Mouse (Mus musculus): ENCODE measurements at regions not wholly inside any gene's neighbourhood (a gene's known extent, or its start where the extent isn't known, plus 50 kb on each side); places are given as distances from the start of the nearest gene placed in this dataset.
"Not testable (repeated sequence)": the region's sequence is repeated elsewhere in the genome, so short reads cannot be mapped to it uniquely, and the experiment has no call there.

- Histone ChIP-seq H3K9ac (ENCODE audit: low read depth, low read length) (no peak overlapping the region), H3K27ac (ENCODE audit: low read depth, low read length) (0 out of 2 replicates have a peak overlapping the region, but pooled peaks have one; percentile 12)
- 19% methylated on average over 5 of the region's 5 CpGs for WGBS (ENCODE audit: insufficient replicate concordance)
These were observed 84.4 kb upstream of the Thpo start for GRCm38 (mm10) chr16:20818711-20819189.

GRCm38 (mm10) chr16:20814976-20815375 lies 80.7 kb upstream of the Thpo start:
- ATAC-seq (replicated peaks; ENCODE audit: insufficient number of reproducible peaks, low FRiP score, low TSS enrichment) = no peak
- WGBS (ENCODE audit: insufficient replicate concordance) = 81% methylated on average over 2 of the region's 2 CpGs

More at GRCm38 (mm10) chr16:20818711-20819189, 84.4 kb upstream of the Thpo start:
- no peak overlapping the region for H3K4me3 ChIP-seq (ENCODE audit: low read depth, low read length)
- H3K27me3 ChIP-seq (ENCODE audit: control insufficient read depth, insufficient read depth, low read length) = no peaks in the 10 kb centered on the region
- no peak for ATAC-seq (replicated peaks; ENCODE audit: insufficient number of reproducible peaks, low FRiP score, low TSS enrichment)
- H3K4me1 ChIP-seq (ENCODE audit: control insufficient read depth, insufficient read depth, low read length) = peaks cover 15% of the 10 kb centered on the region
- H3K9me3 ChIP-seq (replicated peaks; ENCODE audit: control insufficient read depth, low read length) = no peaks in the 10 kb centered on the region
- peak overlapping the region; percentile 46 for H3K4me2 ChIP-seq
- H3K36me3 ChIP-seq (ENCODE audit: control insufficient read depth, insufficient read depth, low read length) = no peaks in the 10 kb centered on the region

GRCm38 (mm10) chr16:20814240-20814639 lies 79.9 kb upstream of the Thpo start:
- no peaks in the 10 kb centered on the region for H3K36me3 ChIP-seq (ENCODE audit: control insufficient read depth, insufficient read depth, low read length)
- H3K9ac ChIP-seq (ENCODE audit: low read depth, low read length) = no peak overlapping the region
- no peak for ATAC-seq (replicated peaks; ENCODE audit: insufficient number of reproducible peaks, low FRiP score, low TSS enrichment)
- no peaks in the 10 kb centered on the region for H3K27me3 ChIP-seq (ENCODE audit: control insufficient read depth, insufficient read depth, low read length)
- H3K27ac ChIP-seq (ENCODE audit: low read depth, low read length) = no peak overlapping the region
- no peak overlapping the region for H3K4me2 ChIP-seq
- H3K4me1 ChIP-seq (ENCODE audit: control insufficient read depth, insufficient read depth, low read length) = peaks cover 15% of the 10 kb centered on the region
- H3K9me3 ChIP-seq (replicated peaks; ENCODE audit: control insufficient read depth, low read length) = no peaks in the 10 kb centered on the region
- H3K4me3 ChIP-seq (ENCODE audit: low read depth, low read length) = no peak overlapping the region

More at GRCm38 (mm10) chr16:20814976-20815375, 80.7 kb upstream of the Thpo start:
- Histone ChIP-seq H3K4me3 (ENCODE audit: low read depth, low read length) (no peak overlapping the region), H3K4me1 (ENCODE audit: control insufficient read depth, insufficient read depth, low read length) (peaks cover 15% of the 10 kb centered on the region), H3K27me3 (ENCODE audit: control insufficient read depth, insufficient read depth, low read length) (no peaks in the 10 kb centered on the region), H3K9me3 (replicated peaks; ENCODE audit: control insufficient read depth, low read length) (no peaks in the 10 kb centered on the region), H3K4me2 (no peak overlapping the region), H3K36me3 (ENCODE audit: control insufficient read depth, insufficient read depth, low read length) (no peaks in the 10 kb centered on the region), H3K27ac (ENCODE audit: low read depth, low read length) (no peak overlapping the region), H3K9ac (ENCODE audit: low read depth, low read length) (no peak overlapping the region)

GRCm38 (mm10) chr16:20812025-20812424 lies 77.7 kb upstream of the Thpo start:
- not testable (repeated sequence) for ATAC-seq (replicated peaks; ENCODE audit: insufficient number of reproducible peaks, low FRiP score, low TSS enrichment); H3K27ac ChIP-seq (ENCODE audit: low read depth, low read length); H3K4me2 ChIP-seq; H3K9me3 ChIP-seq (replicated peaks; ENCODE audit: control insufficient read depth, low read length); H3K9ac ChIP-seq (ENCODE audit: low read depth, low read length); H3K27me3 ChIP-seq (ENCODE audit: control insufficient read depth, insufficient read depth, low read length); H3K36me3 ChIP-seq (ENCODE audit: control insufficient read depth, insufficient read depth, low read length); H3K4me1 ChIP-seq (ENCODE audit: control insufficient read depth, insufficient read depth, low read length); H3K4me3 ChIP-seq (ENCODE audit: low read depth, low read length)
- 88% methylated on average over 5 of the region's 5 CpGs for WGBS (ENCODE audit: insufficient replicate concordance)

GRCm38 (mm10) chr16:20810322-20810721 lies 76.0 kb upstream of the Thpo start:
- H3K27ac ChIP-seq (ENCODE audit: low read depth, low read length) = no peak overlapping the region
- no peaks in the 10 kb centered on the region for H3K36me3 ChIP-seq (ENCODE audit: control insufficient read depth, insufficient read depth, low read length)
- no peaks in the 10 kb centered on the region for H3K27me3 ChIP-seq (ENCODE audit: control insufficient read depth, insufficient read depth, low read length)
- H3K4me1 ChIP-seq (ENCODE audit: control insufficient read depth, insufficient read depth, low read length) = peaks cover 3% of the 10 kb centered on the region; the same call in 1 of the 2 replicates
- H3K4me3 ChIP-seq (ENCODE audit: low read depth, low read length) = no peak overlapping the region
- H3K9ac ChIP-seq (ENCODE audit: low read depth, low read length) = no peak overlapping the region
- ATAC-seq (replicated peaks; ENCODE audit: insufficient number of reproducible peaks, low FRiP score, low TSS enrichment) = no peak
- 78% methylated on average over 3 of the region's 3 CpGs for WGBS (ENCODE audit: insufficient replicate concordance)
- H3K9me3 ChIP-seq (replicated peaks; ENCODE audit: control insufficient read depth, low read length) = no peaks in the 10 kb centered on the region
- no peak overlapping the region for H3K4me2 ChIP-seq

GRCm38 (mm10) chr16:20808263-20808662 lies 74.0 kb upstream of the Thpo start:
- WGBS (ENCODE audit: insufficient replicate concordance) = 83% methylated on average over 2 of the region's 2 CpGs
- no peaks in the 10 kb centered on the region for H3K27me3 ChIP-seq (ENCODE audit: control insufficient read depth, insufficient read depth, low read length)
- peaks cover 10% of the 10 kb centered on the region; the same call in 1 of the 2 replicates for H3K4me1 ChIP-seq (ENCODE audit: control insufficient read depth, insufficient read depth, low read length)
- H3K4me2 ChIP-seq = no peak overlapping the region
- no peak for ATAC-seq (replicated peaks; ENCODE audit: insufficient number of reproducible peaks, low FRiP score, low TSS enrichment)
- H3K9me3 ChIP-seq (replicated peaks; ENCODE audit: control insufficient read depth, low read length) = no peaks in the 10 kb centered on the region
- H3K27ac ChIP-seq (ENCODE audit: low read depth, low read length) = no peak overlapping the region
- H3K4me3 ChIP-seq (ENCODE audit: low read depth, low read length) = no peak overlapping the region
- H3K9ac ChIP-seq (ENCODE audit: low read depth, low read length) = no peak overlapping the region
- H3K36me3 ChIP-seq (ENCODE audit: control insufficient read depth, insufficient read depth, low read length) = no peaks in the 10 kb centered on the region

- no peak for ATAC-seq (replicated peaks; ENCODE audit: insufficient number of reproducible peaks, low FRiP score, low TSS enrichment)
- no peaks in the 10 kb centered on the region for H3K9me3 ChIP-seq (replicated peaks; ENCODE audit: control insufficient read depth, low read length)
- peaks cover 10% of the 10 kb centered on the region; the same call in 1 of the 2 replicates for H3K4me1 ChIP-seq (ENCODE audit: control insufficient read depth, insufficient read depth, low read length)
- H3K9ac ChIP-seq (ENCODE audit: low read depth, low read length) = no peak overlapping the region
- no peaks in the 10 kb centered on the region for H3K36me3 ChIP-seq (ENCODE audit: control insufficient read depth, insufficient read depth, low read length)
- no peak overlapping the region for H3K27ac ChIP-seq (ENCODE audit: low read depth, low read length)
- H3K4me3 ChIP-seq (ENCODE audit: low read depth, low read length) = no peak overlapping the region
- H3K4me2 ChIP-seq = no peak overlapping the region
- H3K27me3 ChIP-seq (ENCODE audit: control insufficient read depth, insufficient read depth, low read length) = no peaks in the 10 kb centered on the region
- WGBS (ENCODE audit: insufficient replicate concordance) = 68% methylated on average over 7 of the region's 7 CpGs
These were observed 72.4 kb upstream of the Thpo start for GRCm38 (mm10) chr16:20806739-20807138.

- Histone ChIP-seq H3K27me3 (ENCODE audit: control insufficient read depth, insufficient read depth, low read length) (no peaks in the 10 kb centered on the region), H3K4me3 (ENCODE audit: low read depth, low read length) (no peak overlapping the region), H3K9ac (ENCODE audit: low read depth, low read length) (no peak overlapping the region), H3K36me3 (ENCODE audit: control insufficient read depth, insufficient read depth, low read length) (no peaks in the 10 kb centered on the region), H3K27ac (ENCODE audit: low read depth, low read length) (no peak overlapping the region), H3K4me1 (ENCODE audit: control insufficient read depth, insufficient read depth, low read length) (peaks cover 10% of the 10 kb centered on the region; the same call in 1 of the 2 replicates), H3K4me2 (no peak overlapping the region), H3K9me3 (replicated peaks; ENCODE audit: control insufficient read depth, low read length) (no peaks in the 10 kb centered on the region)
- no peak for ATAC-seq (replicated peaks; ENCODE audit: insufficient number of reproducible peaks, low FRiP score, low TSS enrichment)
- 63% methylated on average over 6 of the region's 6 CpGs for WGBS (ENCODE audit: insufficient replicate concordance)
These were observed 71.5 kb upstream of the Thpo start for GRCm38 (mm10) chr16:20805793-20806192.

GRCm38 (mm10) chr16:20805086-20805485 lies 70.8 kb upstream of the Thpo start:
- Histone ChIP-seq H3K4me2 (peak overlapping the region; percentile 72), H3K4me3 (ENCODE audit: low read depth, low read length) (no peak overlapping the region), H3K4me1 (ENCODE audit: control insufficient read depth, insufficient read depth, low read length) (peaks cover 10% of the 10 kb centered on the region; the same call in 1 of the 2 replicates), H3K27ac (ENCODE audit: low read depth, low read length) (no peak overlapping the region), H3K9me3 (replicated peaks; ENCODE audit: control insufficient read depth, low read length) (no peaks in the 10 kb centered on the region), H3K36me3 (ENCODE audit: control insufficient read depth, insufficient read depth, low read length) (no peaks in the 10 kb centered on the region), H3K27me3 (ENCODE audit: control insufficient read depth, insufficient read depth, low read length) (no peaks in the 10 kb centered on the region), H3K9ac (ENCODE audit: low read depth, low read length) (0 out of 2 replicates have a peak overlapping the region, but pooled peaks have one; percentile 49)
- 20% methylated on average over 6 of the region's 6 CpGs for WGBS (ENCODE audit: insufficient replicate concordance)
- no peak for ATAC-seq (replicated peaks; ENCODE audit: insufficient number of reproducible peaks, low FRiP score, low TSS enrichment)
